Mouse (Mus musculus) myocyte (in vitro differentiated cells): ENCODE data around the gene Scd4. TPM values are rescaled to one million over a fixed set of nuclear protein-coding genes. Genes with fewer than 3 reads are reported as not detected.

Experiments used
- H3K27me3 ChIP-seq: one replicate; pipeline ENCODE4 v1.6.1; 2011; ENCODE audit not compliant: control insufficient read depth, insufficient read depth, insufficient read length
- H3K36me3 ChIP-seq: one replicate; pipeline ENCODE4 v1.6.1; 2011; ENCODE audit not compliant: control insufficient read depth, insufficient read depth
- H3K4me2 ChIP-seq: one replicate; pipeline ENCODE4 v1.6.1; 2011; ENCODE audit warnings: low read depth, control low read depth
- H3K4me3 ChIP-seq: one replicate; pipeline ENCODE4 v1.5.1; 2011; ENCODE audit warnings: mild to moderate bottlenecking, control low read depth, moderate library complexity
- H3K79me2 ChIP-seq: one replicate; pipeline ENCODE4 v1.6.1; 2011; ENCODE audit not compliant: control insufficient read depth, insufficient read depth
- H3ac ChIP-seq: one replicate; pipeline ENCODE4 v1.6.1; 2011; ENCODE audit not compliant: control insufficient read depth, insufficient read length
- CEBPB ChIP-seq: IDR thresholded peaks from 2 replicates; pipeline ENCODE4 v1.6.1; 2011; ENCODE audit warnings: mild to moderate bottlenecking, moderate library complexity; ENCODE audit not compliant: poor library complexity, insufficient read depth, severe bottlenecking
- E2F4 ChIP-seq: IDR thresholded peaks from one replicate; pipeline ENCODE4 v1.6.1; 2011; ENCODE audit warnings: mild to moderate bottlenecking, control low read depth, moderate library complexity; ENCODE audit not compliant: insufficient read depth
- MAX ChIP-seq: IDR thresholded peaks from one replicate; pipeline ENCODE4 v1.6.1; 2011; ENCODE audit warnings: low read depth, mild to moderate bottlenecking, control low read depth
- MYOD1 ChIP-seq, 3 experiments: IDR thresholded peaks; one replicate each; pipeline ENCODE4 v1.6.1; 2011; ENCODE audit warnings: control low read depth in 2 of 3, low read depth in 2 of 3, mild to moderate bottlenecking in 2 of 3, moderate library complexity in 1 of 3; ENCODE audit not compliant: insufficient read length in 2 of 3, control insufficient read depth in 1 of 3
- MYOG ChIP-seq, 3 experiments: IDR thresholded peaks; one replicate each; pipeline ENCODE4 v1.6.1; 2011; ENCODE audit warnings: control low read depth in 2 of 3, low read depth in 2 of 3, mild to moderate bottlenecking in 2 of 3; ENCODE audit not compliant: insufficient read length in 2 of 3, control insufficient read depth in 1 of 3, insufficient read depth in 1 of 3
- POLR2A ChIP-seq: IDR thresholded peaks from one replicate; pipeline ENCODE4 v1.6.1; 2011; ENCODE audit warnings: low read depth, mild to moderate bottlenecking, control low read depth, moderate library complexity; ENCODE audit not compliant: insufficient read length
- POLR2AphosphoS2 ChIP-seq: IDR thresholded peaks from one replicate; pipeline ENCODE4 v1.6.1; 2011; ENCODE audit warnings: low read depth, control low read depth; ENCODE audit not compliant: insufficient read length
- REST ChIP-seq: IDR thresholded peaks from one replicate; pipeline ENCODE4 v1.6.1; 2011; ENCODE audit warnings: mild to moderate bottlenecking, control low read depth, moderate library complexity; ENCODE audit not compliant: insufficient read depth, insufficient read length
- SRF ChIP-seq: IDR thresholded peaks from one replicate; pipeline ENCODE4 v1.6.1; 2011; ENCODE audit warnings: low read depth; ENCODE audit not compliant: control insufficient read depth, insufficient read length
- TCF12 ChIP-seq: IDR thresholded peaks from one replicate; pipeline ENCODE4 v1.6.1; 2011; ENCODE audit warnings: mild to moderate bottlenecking, control low read depth; ENCODE audit not compliant: poor library complexity, insufficient read depth, severe bottlenecking
- TCF3 ChIP-seq: IDR thresholded peaks from one replicate; pipeline ENCODE4 v1.6.1; 2011; ENCODE audit warnings: low read depth, control low read depth; ENCODE audit not compliant: insufficient read length
- USF1 ChIP-seq: IDR thresholded peaks from one replicate; pipeline ENCODE4 v1.6.1; 2011; ENCODE audit warnings: low read depth, mild to moderate bottlenecking, control low read depth, moderate library complexity
- polyA plus RNA-seq: library from polyadenylated mRNA; unstranded; fragments of >200 nt; fragmentation: generic; extraction: Trizol; gene quantifications from one replicate; pipeline ENCODE4 v1.2.1, GENCODE M21; 2012; ENCODE audit warnings: missing spikeins

Scd4 gene
- polyA plus RNA-seq, 1 experiment, result 0.16 TPM

DNA sequence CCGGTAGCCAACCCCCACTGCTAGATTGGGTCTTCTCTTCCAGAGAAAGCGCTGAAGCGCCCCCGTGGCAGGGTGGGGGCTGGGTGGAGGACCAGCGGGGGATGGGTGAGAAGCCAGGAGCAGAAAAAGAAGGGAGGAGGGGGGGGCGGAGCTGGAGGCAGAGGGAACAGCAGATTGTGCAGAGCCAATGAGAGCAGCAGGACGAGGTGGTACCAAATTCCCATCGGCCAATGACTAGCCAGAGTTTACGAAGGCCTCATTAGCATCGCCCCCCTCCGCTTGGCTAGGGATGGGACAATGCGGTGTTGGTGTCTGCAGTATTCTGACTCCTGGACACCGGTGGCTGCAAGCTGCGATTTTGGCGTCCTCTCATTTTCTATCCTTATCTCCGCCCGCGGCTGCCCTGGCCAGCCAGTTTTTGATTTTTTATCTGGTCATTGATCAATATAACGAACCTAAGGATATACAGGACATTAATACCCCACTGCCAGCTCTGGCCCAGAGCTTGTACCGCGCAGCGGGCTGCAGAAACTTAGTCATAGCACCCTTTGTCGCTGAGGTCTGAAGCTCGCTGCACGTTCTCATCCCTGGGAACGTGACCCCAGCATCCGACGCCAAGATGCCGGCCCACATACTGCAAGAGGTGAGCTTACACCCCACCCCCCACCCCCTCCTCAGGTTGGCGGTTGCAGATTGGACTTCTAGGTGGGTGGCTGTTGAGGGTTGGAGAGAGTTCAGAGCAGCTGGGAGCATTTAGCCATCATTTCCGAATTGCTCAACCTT, 38.9 kb upstream of the Scd4 start:
- Histone ChIP-seq H3K79me2 (peaks cover 51% of the 10 kb centered on the region), H3K4me2 (peak overlapping the region; percentile 98), H3K36me3 (peaks cover 42% of the 10 kb centered on the region), H3ac (peak overlapping the region; percentile 66), H3K4me3 (peak overlapping the region; percentile 100), H3K27me3 (no peaks in the 10 kb centered on the region)
- TF ChIP-seq TCF3 (no peak), MYOD1 (IDR thresholded peaks at IDR 0.05; ENCODE audit: control insufficient read depth in 1 of 3, insufficient read length in 2 of 3, low read depth in 2 of 3) (peak in 1 of 3 experiments; percentile 8), POLR2A (peak; percentile 97), POLR2AphosphoS2 (peak; percentile 98), MAX (no peak), MYOG (IDR thresholded peaks at IDR 0.05; ENCODE audit: control insufficient read depth in 1 of 3, insufficient read depth in 1 of 3, insufficient read length in 2 of 3, low read depth in 2 of 3) (no peak), CEBPB (no peak), TCF12 (no peak), REST (peak; percentile 40), SRF (peak; percentile 68)

DNA sequence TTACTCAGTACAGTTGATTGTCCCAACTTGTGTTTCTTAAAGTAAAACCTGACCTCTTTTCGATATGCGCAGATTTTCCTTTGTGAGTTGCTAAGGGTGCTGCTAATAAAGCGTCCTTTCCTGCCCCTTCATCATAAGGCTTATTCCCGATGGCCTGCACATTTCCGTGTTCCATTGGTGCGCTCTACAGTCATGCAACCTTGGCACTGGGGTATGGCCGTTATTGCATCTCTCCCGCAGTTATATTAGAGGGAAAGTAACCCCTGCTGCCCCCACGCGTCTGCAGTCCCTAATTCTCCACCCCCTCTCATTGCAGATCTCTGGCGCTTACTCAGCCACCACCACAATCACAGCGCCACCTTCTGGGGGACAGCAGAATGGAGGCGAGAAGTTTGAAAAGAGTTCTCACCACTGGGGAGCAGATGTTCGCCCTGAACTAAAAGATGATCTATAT, 38.3 kb upstream of the Scd4 start:
- H3K36me3 ChIP-seq, result peaks cover 47% of the 10 kb centered on the region
- peaks cover 57% of the 10 kb centered on the region for H3K79me2 ChIP-seq
- peak overlapping the region; percentile 99 for H3K4me2 ChIP-seq
- TF ChIP-seq MYOD1 (IDR thresholded peaks at IDR 0.05; ENCODE audit: control insufficient read depth in 1 of 3, insufficient read length in 2 of 3, low read depth in 2 of 3) (peak in 1 of 3 experiments; percentile 13), TCF3 (no peak), MAX (no peak), POLR2A (peak; percentile 73), POLR2AphosphoS2 (peak; percentile 82), E2F4 (no peak), CEBPB (no peak)
- no peaks in the 10 kb centered on the region for H3K27me3 ChIP-seq
- H3K4me3 ChIP-seq, result peak overlapping the region; percentile 100
- H3ac ChIP-seq, result peak overlapping the region; percentile 66

DNA sequence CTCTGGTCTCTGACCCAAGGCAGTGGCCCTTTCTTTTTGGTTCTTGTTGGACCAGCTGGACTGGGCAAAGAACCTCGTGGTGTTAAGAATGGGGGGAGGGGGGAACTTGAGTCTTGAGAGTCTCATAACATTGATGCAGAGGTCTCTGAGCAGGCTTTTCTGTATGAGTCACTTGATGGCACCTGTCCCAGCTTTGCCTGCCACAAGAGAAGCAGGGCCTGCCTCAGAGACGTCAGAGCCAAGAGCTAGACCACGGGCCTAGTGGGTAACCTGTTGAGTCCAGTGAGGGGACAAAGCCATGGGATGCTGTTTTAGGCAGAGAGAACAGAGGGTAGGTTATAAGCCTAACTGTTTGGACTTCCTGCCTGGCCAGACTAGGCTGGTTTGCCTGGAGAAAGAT, 37.6 kb upstream of the Scd4 start:
- H3K4me3 ChIP-seq, result peak overlapping the region; percentile 100
- H3K4me2 ChIP-seq, result peak overlapping the region; percentile 99
- peaks cover 64% of the 10 kb centered on the region for H3K79me2 ChIP-seq
- H3K27me3 ChIP-seq, result no peaks in the 10 kb centered on the region
- TF ChIP-seq POLR2A (no peak), E2F4 (no peak), MAX (no peak), USF1 (no peak), MYOD1 (IDR thresholded peaks at IDR 0.05; ENCODE audit: control insufficient read depth in 1 of 3, insufficient read length in 2 of 3, low read depth in 2 of 3) (peak in 2 of 3 experiments; percentile 12 to 55), SRF (no peak), TCF12 (no peak), POLR2AphosphoS2 (peak; percentile 73), CEBPB (no peak), MYOG (IDR thresholded peaks at IDR 0.05; ENCODE audit: control insufficient read depth in 1 of 3, insufficient read depth in 1 of 3, insufficient read length in 2 of 3, low read depth in 2 of 3) (peak in 1 of 3 experiments; percentile 33), TCF3 (no peak), REST (no peak)
- H3ac ChIP-seq, result peak overlapping the region; percentile 66
- H3K36me3 ChIP-seq, result peaks cover 52% of the 10 kb centered on the region

DNA sequence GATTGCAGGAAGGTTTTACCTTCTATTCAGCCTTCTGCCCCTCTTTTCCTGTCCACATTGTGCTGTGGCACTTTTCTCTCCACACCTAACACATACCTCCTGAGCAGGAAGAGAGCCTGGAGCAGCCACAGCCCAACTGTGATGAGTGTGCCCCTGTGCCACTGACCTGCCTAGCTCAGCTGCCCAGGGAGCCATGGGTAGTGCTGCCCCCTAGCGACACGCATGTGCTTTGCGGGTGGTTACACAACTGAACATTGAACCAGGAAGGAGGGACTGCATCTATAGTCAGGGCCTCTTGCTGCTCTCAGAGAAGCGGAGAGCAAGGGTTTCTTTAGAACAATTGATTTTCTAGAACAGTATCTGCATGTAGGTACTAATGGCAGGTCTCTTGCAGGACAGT, 37.2 kb upstream of the Scd4 start:
- peak overlapping the region; percentile 100 for H3K4me3 ChIP-seq
- peak overlapping the region; percentile 66 for H3ac ChIP-seq
- no peaks in the 10 kb centered on the region for H3K27me3 ChIP-seq
- TF ChIP-seq MYOG (IDR thresholded peaks at IDR 0.05; ENCODE audit: control insufficient read depth in 1 of 3, insufficient read depth in 1 of 3, insufficient read length in 2 of 3, low read depth in 2 of 3) (peak in 2 of 3 experiments; percentile 29 to 77), TCF12 (no peak), MAX (peak; percentile 51), POLR2A (peak; percentile 88), MYOD1 (IDR thresholded peaks at IDR 0.05; ENCODE audit: control insufficient read depth in 1 of 3, insufficient read length in 2 of 3, low read depth in 2 of 3) (peak in 2 of 3 experiments; percentile 61 to 73), CEBPB (peak; percentile 48; the same call in 1 of the 2 replicates), POLR2AphosphoS2 (peak; percentile 99), TCF3 (no peak)
- H3K36me3 ChIP-seq, result peaks cover 57% of the 10 kb centered on the region
- H3K4me2 ChIP-seq, result peak overlapping the region; percentile 99
- H3K79me2 ChIP-seq, result peaks cover 69% of the 10 kb centered on the region

DNA sequence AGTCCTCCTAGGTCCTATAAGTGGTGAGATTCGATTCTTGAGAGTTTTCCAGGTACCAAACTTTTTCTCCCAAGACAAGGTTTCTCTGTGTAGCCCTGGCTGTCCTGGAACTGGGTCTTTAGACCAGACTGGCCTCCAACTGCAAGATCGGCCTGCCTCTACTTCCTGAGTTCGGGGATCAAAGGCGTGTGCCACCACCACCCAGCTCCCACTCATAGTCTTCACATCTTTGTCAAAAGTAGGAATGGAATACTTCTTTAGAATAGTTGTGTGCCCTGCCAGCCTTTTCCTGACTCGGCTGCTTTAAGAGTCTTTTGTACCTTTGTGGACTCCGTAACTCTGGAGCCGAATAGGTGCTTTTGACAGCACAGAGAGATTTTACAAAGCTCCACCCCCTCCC, 36.7 kb upstream of the Scd4 start:
- H3K4me3 ChIP-seq, result peak overlapping the region; percentile 100
- H3K36me3 ChIP-seq, result peaks cover 61% of the 10 kb centered on the region
- peak overlapping the region; percentile 66 for H3ac ChIP-seq
- TF ChIP-seq REST (no peak), POLR2AphosphoS2 (no peak), MYOG (IDR thresholded peaks at IDR 0.05; ENCODE audit: control insufficient read depth in 1 of 3, insufficient read depth in 1 of 3, insufficient read length in 2 of 3, low read depth in 2 of 3) (no peak), SRF (no peak), MYOD1 (IDR thresholded peaks at IDR 0.05; ENCODE audit: control insufficient read depth in 1 of 3, insufficient read length in 2 of 3, low read depth in 2 of 3) (no peak), E2F4 (no peak), TCF12 (no peak), CEBPB (no peak), TCF3 (no peak), MAX (no peak), POLR2A (no peak), USF1 (no peak)
- H3K4me2 ChIP-seq, result peak overlapping the region; percentile 99
- peaks cover 73% of the 10 kb centered on the region for H3K79me2 ChIP-seq
- H3K27me3 ChIP-seq, result no peaks in the 10 kb centered on the region
